Mouse (Mus musculus): ENCODE data around the gene Add2. TPM values are rescaled to one million over a fixed set of nuclear protein-coding genes. Genes with fewer than 3 reads are reported as not detected.

Gene Add2
- polyA plus RNA-seq, 1 experiment from 2014 or later: 6.7 TPM

GRCm38 (mm10) chr6:86078361-86079010 lies 50.0 kb downstream of the Add2 start:
- H3K4me3 ChIP-seq (ENCODE audit: low read depth, low read length): no peak overlapping the region
- 80% methylated on average over 1 of the region's 1 CpGs for WGBS
- ATAC-seq (ENCODE audit: low read depth) (no peak), DNase-seq (ENCODE audit: low spot score) (no peak)
- no peaks in the 10 kb centered on the region for H3K36me3 ChIP-seq (ENCODE audit: control insufficient read depth, insufficient read depth, low read length)
- no peak overlapping the region for H3K9ac ChIP-seq (ENCODE audit: low read depth, low read length)
- H3K27ac ChIP-seq (replicated peaks; ENCODE audit: low read depth, low read length): no peak overlapping the region
- H3K4me2 ChIP-seq (ENCODE audit: low read depth, low read length): no peak overlapping the region
- H3K9me3 ChIP-seq (ENCODE audit: control insufficient read depth, low read length): no peaks in the 10 kb centered on the region
- H3K4me1 ChIP-seq (ENCODE audit: control insufficient read depth, insufficient read depth, low read length): no peaks in the 10 kb centered on the region; the same call in 1 of the 2 replicates
- H3K27me3 ChIP-seq (replicated peaks; ENCODE audit: control insufficient read depth, insufficient read depth, low read length): no peaks in the 10 kb centered on the region

- H3K4me2 ChIP-seq (ENCODE audit: low read depth, low read length): no peak overlapping the region
- ATAC-seq (ENCODE audit: low read depth): no peak
- no peak overlapping the region for H3K9ac ChIP-seq (ENCODE audit: low read depth, low read length)
- H3K27me3 ChIP-seq (replicated peaks; ENCODE audit: control insufficient read depth, insufficient read depth, low read length): no peaks in the 10 kb centered on the region
- no peaks in the 10 kb centered on the region for H3K9me3 ChIP-seq (ENCODE audit: control insufficient read depth, low read length)
- H3K4me3 ChIP-seq (ENCODE audit: low read depth, low read length): no peak overlapping the region
- no peak overlapping the region for H3K27ac ChIP-seq (replicated peaks; ENCODE audit: low read depth, low read length)
- no peaks in the 10 kb centered on the region; the same call in 1 of the 2 replicates for H3K4me1 ChIP-seq (ENCODE audit: control insufficient read depth, insufficient read depth, low read length)
- DNase-seq (ENCODE audit: low spot score): no peak
- H3K36me3 ChIP-seq (ENCODE audit: control insufficient read depth, insufficient read depth, low read length): no peaks in the 10 kb centered on the region
These were observed 50.8 kb downstream of the Add2 start for GRCm38 (mm10) chr6:86079323-86079722.

- no peak overlapping the region for H3K9ac ChIP-seq (ENCODE audit: low read depth, low read length)
- H3K27me3 ChIP-seq (replicated peaks; ENCODE audit: control insufficient read depth, insufficient read depth, low read length): no peaks in the 10 kb centered on the region
- no peak for ATAC-seq (ENCODE audit: low read depth)
- no peaks in the 10 kb centered on the region for H3K36me3 ChIP-seq (ENCODE audit: control insufficient read depth, insufficient read depth, low read length)
- H3K4me1 ChIP-seq (ENCODE audit: control insufficient read depth, insufficient read depth, low read length): no peaks in the 10 kb centered on the region; the same call in 1 of the 2 replicates
- H3K9me3 ChIP-seq (ENCODE audit: control insufficient read depth, low read length): no peaks in the 10 kb centered on the region
- 72% methylated on average over 5 of the region's 6 CpGs for WGBS
- DNase-seq (ENCODE audit: low spot score): no peak
- no peak overlapping the region for H3K4me3 ChIP-seq (ENCODE audit: low read depth, low read length)
- H3K27ac ChIP-seq (replicated peaks; ENCODE audit: low read depth, low read length): no peak overlapping the region
- H3K4me2 ChIP-seq (ENCODE audit: low read depth, low read length): no peak overlapping the region
These were observed 57.0 kb downstream of the Add2 start for GRCm38 (mm10) chr6:86085518-86085917.

- WGBS: 62% methylated on average over 9 of the region's 9 CpGs
- no peak overlapping the region for H3K4me2 ChIP-seq (ENCODE audit: low read depth, low read length)
- H3K4me3 ChIP-seq (ENCODE audit: low read depth, low read length): no peak overlapping the region
- DNase-seq (ENCODE audit: low spot score) (peak; percentile 63), ATAC-seq (ENCODE audit: low read depth) (0 out of 2 replicates have a peak, but pooled peaks have one; percentile 33)
- no peak overlapping the region for H3K27ac ChIP-seq (replicated peaks; ENCODE audit: low read depth, low read length)
- H3K36me3 ChIP-seq (ENCODE audit: control insufficient read depth, insufficient read depth, low read length): no peaks in the 10 kb centered on the region
- no peaks in the 10 kb centered on the region; the same call in 1 of the 2 replicates for H3K4me1 ChIP-seq (ENCODE audit: control insufficient read depth, insufficient read depth, low read length)
- no peak overlapping the region for H3K9ac ChIP-seq (ENCODE audit: low read depth, low read length)
- H3K27me3 ChIP-seq (replicated peaks; ENCODE audit: control insufficient read depth, insufficient read depth, low read length): no peaks in the 10 kb centered on the region
- H3K9me3 ChIP-seq (ENCODE audit: control insufficient read depth, low read length): no peaks in the 10 kb centered on the region
These were observed 58.5 kb downstream of the Add2 start for GRCm38 (mm10) chr6:86086851-86087571.

- Histone ChIP-seq H3K4me3 (ENCODE audit: low read depth, low read length) (no peak overlapping the region), H3K36me3 (ENCODE audit: control insufficient read depth, insufficient read depth, low read length) (no peaks in the 10 kb centered on the region), H3K27ac (replicated peaks; ENCODE audit: low read depth, low read length) (no peak overlapping the region), H3K9ac (ENCODE audit: low read depth, low read length) (no peak overlapping the region), H3K4me2 (ENCODE audit: low read depth, low read length) (no peak overlapping the region), H3K4me1 (ENCODE audit: control insufficient read depth, insufficient read depth, low read length) (no peaks in the 10 kb centered on the region; the same call in 1 of the 2 replicates), H3K27me3 (replicated peaks; ENCODE audit: control insufficient read depth, insufficient read depth, low read length) (no peaks in the 10 kb centered on the region), H3K9me3 (ENCODE audit: control insufficient read depth, low read length) (no peaks in the 10 kb centered on the region)
- ATAC-seq (ENCODE audit: low read depth): no peak
- 30% methylated on average over 3 of the region's 3 CpGs for WGBS
- no peak for DNase-seq (ENCODE audit: low spot score)
These were observed 59.3 kb downstream of the Add2 start for GRCm38 (mm10) chr6:86087813-86088212.

- ATAC-seq (ENCODE audit: low read depth): no peak
These were observed 65.8 kb downstream of the Add2 start for GRCm38 (mm10) chr6:86094202-86094838.

GRCm38 (mm10) chr6:86095518-86095917 lies 67.0 kb downstream of the Add2 start:
- no peaks in the 10 kb centered on the region for H3K4me1 ChIP-seq (ENCODE audit: control insufficient read depth, insufficient read depth, low read length)
- no peaks in the 10 kb centered on the region for H3K36me3 ChIP-seq (ENCODE audit: control insufficient read depth, insufficient read depth, low read length)
- no peaks in the 10 kb centered on the region for H3K27me3 ChIP-seq (replicated peaks; ENCODE audit: control insufficient read depth, insufficient read depth, low read length)
- no peaks in the 10 kb centered on the region for H3K9me3 ChIP-seq (ENCODE audit: control insufficient read depth, low read length)
- DNase-seq (ENCODE audit: low spot score) (no peak), ATAC-seq (ENCODE audit: low read depth) (no peak)
- no peak overlapping the region for H3K27ac ChIP-seq (replicated peaks; ENCODE audit: low read depth, low read length)
- WGBS: 67% methylated on average over 5 of the region's 5 CpGs
- H3K4me2 ChIP-seq (ENCODE audit: low read depth, low read length): no peak overlapping the region
- H3K4me3 ChIP-seq (ENCODE audit: low read depth, low read length): no peak overlapping the region
- no peak overlapping the region for H3K9ac ChIP-seq (ENCODE audit: low read depth, low read length)

More at GRCm38 (mm10) chr6:86094202-86094838, 65.8 kb downstream of the Add2 start:
- Histone ChIP-seq H3K27ac (replicated peaks; ENCODE audit: low read depth, low read length) (no peak overlapping the region), H3K27me3 (replicated peaks; ENCODE audit: control insufficient read depth, insufficient read depth, low read length) (no peaks in the 10 kb centered on the region), H3K9ac (ENCODE audit: low read depth, low read length) (no peak overlapping the region), H3K4me1 (ENCODE audit: control insufficient read depth, insufficient read depth, low read length) (no peaks in the 10 kb centered on the region), H3K4me3 (ENCODE audit: low read depth, low read length) (no peak overlapping the region), H3K4me2 (ENCODE audit: low read depth, low read length) (no peak overlapping the region), H3K36me3 (ENCODE audit: control insufficient read depth, insufficient read depth, low read length) (no peaks in the 10 kb centered on the region), H3K9me3 (ENCODE audit: control insufficient read depth, low read length) (no peaks in the 10 kb centered on the region)
- no peak for DNase-seq (ENCODE audit: low spot score)
- 72% methylated on average over 10 of the region's 10 CpGs for WGBS

GRCm38 (mm10) chr6:86096733-86097132 lies 68.3 kb downstream of the Add2 start:
- no peaks in the 10 kb centered on the region for H3K4me1 ChIP-seq (ENCODE audit: control insufficient read depth, insufficient read depth, low read length)
- H3K27me3 ChIP-seq (replicated peaks; ENCODE audit: control insufficient read depth, insufficient read depth, low read length): no peaks in the 10 kb centered on the region
- no peak overlapping the region for H3K9ac ChIP-seq (ENCODE audit: low read depth, low read length)
- WGBS: 87% methylated on average over 10 of the region's 10 CpGs
- H3K36me3 ChIP-seq (ENCODE audit: control insufficient read depth, insufficient read depth, low read length): no peaks in the 10 kb centered on the region
- no peak overlapping the region for H3K4me2 ChIP-seq (ENCODE audit: low read depth, low read length)
- no peak overlapping the region for H3K27ac ChIP-seq (replicated peaks; ENCODE audit: low read depth, low read length)
- DNase-seq (ENCODE audit: low spot score): no peak
- no peaks in the 10 kb centered on the region for H3K9me3 ChIP-seq (ENCODE audit: control insufficient read depth, low read length)
- ATAC-seq (ENCODE audit: low read depth): no peak; the same call in 1 of the 2 replicates
- no peak overlapping the region for H3K4me3 ChIP-seq (ENCODE audit: low read depth, low read length)

Data from embryonic facial prominence, embryonic 14.5 days (tissue).